Mouse (Mus musculus) layer of hippocampus, postnatal 14 days (tissue): ENCODE measurements around the gene 9930021J03Rik. TPM values are rescaled to one million over a fixed set of nuclear protein-coding genes. Genes with fewer than 3 reads are reported as not detected.

Experiments used
- DNase-seq, 2 experiments: peaks; one replicate each; pipeline ENCODE4 v3.0.0; 2021 to 2022; ENCODE audit warnings: low spot score in 2 of 2, mixed read lengths in 1 of 2
- total RNA-seq, 2 experiments: library from RNA; stranded (reverse); gene quantifications; 2 replicates each; pipeline ENCODE4 v1.2.3; 2021

9930021J03Rik gene
- total RNA-seq, 2 experiments from 2014 or later, result 25.0 to 27.3 TPM

GRCm38 (mm10) chr19:29812581-29813460 is 7.0 kb upstream of the 9930021J03Rik start, which contains the start of gene Ranbp6:
Gene Ranbp6 (minus strand): TSS chr19:29812974.
- DNase-seq, result peak; percentile 91 to 93

- no peak for DNase-seq
These were observed 4.2 kb upstream of the 9930021J03Rik start for GRCm38 (mm10) chr19:29810022-29810421.

- DNase-seq, result peak; percentile 44 to 45
These were observed 480 bp downstream of the 9930021J03Rik start for GRCm38 (mm10) chr19:29805101-29805916.

GRCm38 (mm10) chr19:29803946-29804345 is 1.8 kb downstream of the 9930021J03Rik start:
- DNase-seq, result no peak

- no peak for DNase-seq
These were observed 8.4 kb downstream of the 9930021J03Rik start for GRCm38 (mm10) chr19:29797371-29797770.

- no peak for DNase-seq
These were observed 17.8 kb downstream of the 9930021J03Rik start for GRCm38 (mm10) chr19:29787997-29788396.

GRCm38 (mm10) chr19:29782914-29783313 is 22.9 kb downstream of the 9930021J03Rik start:
- DNase-seq, result no peak

GRCm38 (mm10) chr19:29753939-29754338 is 51.9 kb downstream of the 9930021J03Rik start:
- no peak for DNase-seq

GRCm38 (mm10) chr19:29750994-29751393 is 54.8 kb downstream of the 9930021J03Rik start:
- DNase-seq, result no peak

- no peak for DNase-seq
These were observed 62.3 kb downstream of the 9930021J03Rik start for GRCm38 (mm10) chr19:29743531-29743930.

GRCm38 (mm10) chr19:29740661-29741060 is 65.1 kb downstream of the 9930021J03Rik start:
- DNase-seq, result no peak

- no peak for DNase-seq
These were observed 66.2 kb downstream of the 9930021J03Rik start for GRCm38 (mm10) chr19:29739608-29740007.

- no peak for DNase-seq
These were observed 70.4 kb downstream of the 9930021J03Rik start for GRCm38 (mm10) chr19:29735421-29735820.

- DNase-seq, result no peak
These were observed 87.3 kb downstream of the 9930021J03Rik start for GRCm38 (mm10) chr19:29718476-29718875.

- no peak for DNase-seq
These were observed 87.9 kb downstream of the 9930021J03Rik start for GRCm38 (mm10) chr19:29717854-29718253.

GRCm38 (mm10) chr19:29713451-29713850 is 92.3 kb downstream of the 9930021J03Rik start:
- no peak for DNase-seq

GRCm38 (mm10) chr19:29709461-29709860 is 96.3 kb downstream of the 9930021J03Rik start:
- DNase-seq, result no peak

GRCm38 (mm10) chr19:29708461-29708860 is 97.3 kb downstream of the 9930021J03Rik start:
- DNase-seq, result no peak

GRCm38 (mm10) chr19:29708003-29708402 is 97.8 kb downstream of the 9930021J03Rik start:
- DNase-seq, result no peak

- no peak for DNase-seq
These were observed 98.4 kb downstream of the 9930021J03Rik start for GRCm38 (mm10) chr19:29707314-29707898.

GRCm38 (mm10) chr19:29704436-29704835 is 101.4 kb downstream of the 9930021J03Rik start:
- DNase-seq, result no peak
